Mouse (Mus musculus) liver, postnatal 0 days (tissue): ENCODE measurements around the gene Coro1c. TPM values are rescaled to one million over a fixed set of nuclear protein-coding genes. Genes with fewer than 3 reads are reported as not detected.

Source experiments
- ATAC-seq: fragments of 200-750 bp; cut with Nextera tagmentation; 2 replicates; pipeline ENCODE4 v1.8.0; 2017; ENCODE audit warnings: mild to moderate bottlenecking, moderate library complexity
- DNase-seq: peaks from one replicate; pipeline ENCODE4 v3.0.0-alpha.2; 2016
- H3K27ac ChIP-seq: fragments of 300-500 bp; sonication (generic); 2 replicates; pipeline ENCODE4 v1.5.1; 2014; ENCODE audit warnings: antibody characterized with exemption, moderate library complexity, mild to moderate bottlenecking, low read depth
- H3K27me3 ChIP-seq: fragments of 300-500 bp; sonication (generic); 2 replicates; pipeline ENCODE4 v1.6.1; 2014; ENCODE audit warnings: low read length, control low read depth, mixed read lengths; ENCODE audit not compliant: insufficient read depth
- H3K36me3 ChIP-seq: fragments of 300-500 bp; sonication (generic); replicated peaks from 2 replicates; pipeline ENCODE4 v1.6.1; 2014; ENCODE audit warnings: mild to moderate bottlenecking, control low read depth, low read length, moderate library complexity, mixed read lengths; ENCODE audit not compliant: insufficient read depth
- H3K4me1 ChIP-seq: fragments of 300-500 bp; sonication (generic); 2 replicates; pipeline ENCODE4 v1.6.1; 2014; ENCODE audit warnings: antibody characterized with exemption, mild to moderate bottlenecking, control low read depth; ENCODE audit not compliant: insufficient read depth
- H3K4me2 ChIP-seq: fragments of 300-500 bp; sonication (generic); 2 replicates; pipeline ENCODE4 v1.6.1; 2014; ENCODE audit warnings: low read depth, mild to moderate bottlenecking, low read length, moderate library complexity, mixed read lengths
- H3K4me3 ChIP-seq: fragments of 300-500 bp; sonication (generic); 2 replicates; pipeline ENCODE4 v1.5.1; 2014; ENCODE audit warnings: low read depth, low read length
- H3K9ac ChIP-seq: fragments of 300-500 bp; sonication (generic); replicated peaks from 2 replicates; pipeline ENCODE4 v1.6.1; 2014; ENCODE audit warnings: mild to moderate bottlenecking, moderate library complexity
- H3K9me3 ChIP-seq: fragments of 300-500 bp; sonication (generic); 2 replicates; pipeline ENCODE4 v1.6.1; 2016; ENCODE audit warnings: mild to moderate bottlenecking, control low read depth, low read length, mixed read lengths
- CTCF ChIP-seq: sonication (generic); IDR thresholded peaks from 2 replicates; pipeline ENCODE4 v1.5.1; 2016; ENCODE audit warnings: antibody characterized with exemption, low read depth
- EP300 ChIP-seq: IDR thresholded peaks from 2 replicates; pipeline ENCODE4 v1.6.1; 2016; ENCODE audit warnings: antibody characterized with exemption, low read depth, mild to moderate bottlenecking
- WGBS: fragments of 180-500 bp; shearing (Covaris S2); extraction: QIAGEN DNeasy Blood & Tissue Kit; methylation state at CpG from one replicate; pipeline ENCODE4 v1.1.7; 2014; ENCODE audit not compliant: insufficient replicate concordance; 5-methylcytosine and 5-hydroxymethylcytosine counted together
- polyA plus RNA-seq: library from polyadenylated mRNA; unstranded; fragments of >200 nt; fragmentation: Nextera tagmentation; extraction: Ambion mirVana; gene quantifications from 2 replicates; pipeline ENCODE4 v1.2.1, GENCODE M21; 2015

The Coro1c gene
- polyA plus RNA-seq, 1 experiment from 2014 or later = 27.6 TPM

GRCm38 (mm10) chr5:113855117-113855516, 53.4 kb downstream of the Coro1c start:
- TF ChIP-seq CTCF (no peak), EP300 (no peak)
- no peak overlapping the region for H3K4me2 ChIP-seq
- no peak for ATAC-seq
- H3K27ac ChIP-seq = no peak overlapping the region
- no peak overlapping the region for H3K4me3 ChIP-seq
- 89% methylated on average over 10 of the region's 10 CpGs for WGBS
- H3K36me3 ChIP-seq = peaks cover 16% of the 10 kb centered on the region
- no peaks in the 10 kb centered on the region; the same call in 1 of the 2 replicates for H3K4me1 ChIP-seq
- H3K27me3 ChIP-seq = no peaks in the 10 kb centered on the region
- H3K9ac ChIP-seq = no peak overlapping the region
- no peaks in the 10 kb centered on the region for H3K9me3 ChIP-seq
- DNase-seq = no peak

- TF ChIP-seq EP300 (no peak), CTCF (peak; percentile 98)
- Histone ChIP-seq H3K9ac (no peak overlapping the region), H3K27me3 (no peaks in the 10 kb centered on the region), H3K9me3 (no peaks in the 10 kb centered on the region), H3K36me3 (peaks cover 21% of the 10 kb centered on the region), H3K4me1 (no peaks in the 10 kb centered on the region; the same call in 1 of the 2 replicates), H3K4me2 (no peak overlapping the region), H3K27ac (no peak overlapping the region), H3K4me3 (no peak overlapping the region)
- peak; percentile 62 for ATAC-seq
- WGBS = 27% methylated on average over 14 of the region's 14 CpGs
- DNase-seq = peak; percentile 88
Measured at GRCm38 (mm10) chr5:113854494-113854893, 54.1 kb downstream of the Coro1c start.

DNA sequence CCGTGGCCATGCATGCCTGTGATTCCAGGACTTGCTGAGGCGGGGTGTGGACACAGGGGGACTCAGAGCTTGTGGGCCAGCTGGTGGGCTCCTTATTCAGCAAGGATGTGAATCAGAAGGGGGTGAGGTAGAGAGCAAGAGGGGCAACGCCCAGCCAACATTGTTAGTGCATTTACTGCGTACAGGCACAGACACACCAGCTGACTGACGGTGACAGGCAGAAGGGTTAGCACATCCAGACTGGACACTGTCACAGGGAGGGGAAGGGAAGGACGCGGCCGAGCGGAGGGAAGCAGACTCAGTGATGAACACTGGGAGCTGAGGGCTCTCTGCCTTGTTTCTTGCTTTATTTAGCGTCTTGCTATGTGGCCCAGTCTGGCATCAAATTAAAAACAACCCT, 55.0 kb downstream of the Coro1c start:
- ATAC-seq (no peak), DNase-seq (no peak)
- no peak overlapping the region for H3K9ac ChIP-seq
- H3K4me2 ChIP-seq = no peak overlapping the region
- no peak overlapping the region for H3K27ac ChIP-seq
- no peak overlapping the region for H3K4me3 ChIP-seq
- H3K9me3 ChIP-seq = no peaks in the 10 kb centered on the region
- 86% methylated on average over 10 of the region's 10 CpGs for WGBS
- TF ChIP-seq CTCF (no peak), EP300 (no peak)
- no peaks in the 10 kb centered on the region for H3K4me1 ChIP-seq
- peaks cover 25% of the 10 kb centered on the region for H3K36me3 ChIP-seq
- no peaks in the 10 kb centered on the region for H3K27me3 ChIP-seq

GRCm38 (mm10) chr5:113852463-113852862, 56.1 kb downstream of the Coro1c start:
- H3K9ac ChIP-seq = no peak overlapping the region
- no peak overlapping the region for H3K4me2 ChIP-seq
- ATAC-seq = no peak
- H3K4me3 ChIP-seq = no peak overlapping the region
- H3K4me1 ChIP-seq = no peaks in the 10 kb centered on the region
- 87% methylated on average over 7 of the region's 7 CpGs for WGBS
- H3K27ac ChIP-seq = no peak overlapping the region
- no peak for TF ChIP-seq CTCF
- H3K36me3 ChIP-seq = peaks cover 33% of the 10 kb centered on the region
- H3K27me3 ChIP-seq = no peaks in the 10 kb centered on the region
- H3K9me3 ChIP-seq = no peaks in the 10 kb centered on the region
- no peak for DNase-seq

DNA sequence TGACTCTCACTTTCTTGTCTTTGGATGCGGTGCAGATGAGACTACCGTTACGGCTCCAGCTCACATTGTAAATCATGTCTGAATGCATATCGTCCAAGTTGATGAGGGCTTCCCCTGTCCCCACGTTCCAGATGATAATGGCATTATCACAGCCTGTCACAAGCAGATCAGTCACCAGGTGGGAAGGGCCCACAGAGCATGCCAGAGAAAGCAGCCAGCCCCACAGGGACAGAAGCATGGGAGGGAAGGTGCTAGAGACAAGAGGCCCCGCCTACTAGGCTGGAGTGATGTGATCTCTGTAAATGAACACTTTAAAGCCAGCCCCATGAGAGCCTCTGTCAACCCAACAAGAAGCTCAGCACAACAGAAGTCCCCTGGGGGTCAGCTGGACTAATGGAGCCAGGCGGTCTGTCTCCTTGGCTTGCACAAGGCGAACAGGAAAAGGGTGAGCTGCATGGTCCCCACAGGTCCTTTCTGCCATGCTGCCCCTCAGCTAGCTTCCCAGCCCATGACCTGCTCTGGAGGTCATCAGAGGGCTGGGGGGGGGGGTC, 57.8 kb downstream of the Coro1c start:
- WGBS = 57% methylated on average over 8 of the region's 8 CpGs
- H3K27ac ChIP-seq = no peak overlapping the region
- DNase-seq (no peak), ATAC-seq (no peak)
- H3K4me2 ChIP-seq = no peak overlapping the region
- peaks cover 4% of the 10 kb centered on the region; the same call in 1 of the 2 replicates for H3K4me1 ChIP-seq
- no peak overlapping the region for H3K9ac ChIP-seq
- TF ChIP-seq EP300 = no peak
- TF ChIP-seq CTCF = no peak
- H3K9me3 ChIP-seq = no peaks in the 10 kb centered on the region
- peaks cover 47% of the 10 kb centered on the region for H3K36me3 ChIP-seq
- H3K27me3 ChIP-seq = no peaks in the 10 kb centered on the region
- no peak overlapping the region for H3K4me3 ChIP-seq

DNA sequence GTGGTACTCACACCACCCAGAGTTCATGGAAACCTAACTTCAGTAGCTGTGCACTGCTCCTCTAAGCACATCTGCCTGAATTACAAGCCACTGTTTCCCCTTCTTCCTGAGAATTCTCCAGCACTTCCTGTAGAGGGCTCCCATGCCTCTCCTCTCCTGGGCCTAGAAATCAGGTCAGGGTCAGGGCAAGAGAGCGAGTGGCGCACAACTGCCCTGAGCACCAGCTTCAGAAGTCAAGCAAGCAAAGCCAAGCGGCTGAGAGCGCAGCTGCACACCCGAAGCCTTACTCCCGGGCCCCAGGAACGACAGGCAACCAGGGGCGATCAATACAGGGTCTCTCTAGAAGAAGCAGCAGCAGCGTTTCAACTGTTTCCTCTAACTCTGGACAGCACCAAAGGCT, 60.9 kb downstream of the Coro1c start:
- no peak for ATAC-seq
- DNase-seq = no peak
- peaks cover 63% of the 10 kb centered on the region for H3K36me3 ChIP-seq
- WGBS = 78% methylated on average over 9 of the region's 9 CpGs
- TF ChIP-seq CTCF (0 out of 2 replicates have a peak, but pooled peaks have one; percentile 12), EP300 (no peak)
- no peak overlapping the region for H3K4me2 ChIP-seq
- H3K9me3 ChIP-seq = no peaks in the 10 kb centered on the region
- no peaks in the 10 kb centered on the region for H3K27me3 ChIP-seq
- H3K27ac ChIP-seq = no peak overlapping the region
- H3K4me3 ChIP-seq = no peak overlapping the region
- no peak overlapping the region for H3K9ac ChIP-seq
- H3K4me1 ChIP-seq = peaks cover 4% of the 10 kb centered on the region; the same call in 1 of the 2 replicates

DNA sequence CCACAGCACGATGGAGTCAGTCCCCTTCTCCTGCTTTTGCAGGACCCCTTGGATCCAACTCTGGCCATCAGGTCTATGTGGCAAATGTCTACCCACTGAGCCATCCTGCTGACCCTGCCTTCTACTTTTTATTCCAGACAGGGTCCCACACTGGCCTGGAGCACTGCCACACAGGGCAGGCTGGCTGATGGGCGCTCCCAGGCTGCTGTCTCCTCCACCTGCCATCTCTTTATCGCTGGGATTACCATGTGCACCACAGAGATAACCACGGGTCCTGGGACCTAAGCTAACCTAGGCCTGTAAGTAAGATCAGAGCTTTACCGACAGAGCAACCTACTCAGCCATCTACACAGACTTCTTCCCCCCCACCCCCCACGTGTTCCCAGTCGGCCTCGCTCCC, 61.9 kb downstream of the Coro1c start:
- Histone ChIP-seq H3K4me3 (no peak overlapping the region), H3K27me3 (no peaks in the 10 kb centered on the region), H3K4me2 (peak overlapping the region; percentile 22; the same call in 1 of the 2 replicates), H3K36me3 (peaks cover 62% of the 10 kb centered on the region), H3K4me1 (peaks cover 4% of the 10 kb centered on the region; the same call in 1 of the 2 replicates), H3K27ac (no peak overlapping the region), H3K9me3 (no peaks in the 10 kb centered on the region), H3K9ac (no peak overlapping the region)
- TF ChIP-seq EP300 (peak; percentile 86), CTCF (no peak)
- DNase-seq (peak; percentile 55), ATAC-seq (peak; percentile 89)
- 66% methylated on average over 8 of the region's 8 CpGs for WGBS
